In the genomic region with DNA sequence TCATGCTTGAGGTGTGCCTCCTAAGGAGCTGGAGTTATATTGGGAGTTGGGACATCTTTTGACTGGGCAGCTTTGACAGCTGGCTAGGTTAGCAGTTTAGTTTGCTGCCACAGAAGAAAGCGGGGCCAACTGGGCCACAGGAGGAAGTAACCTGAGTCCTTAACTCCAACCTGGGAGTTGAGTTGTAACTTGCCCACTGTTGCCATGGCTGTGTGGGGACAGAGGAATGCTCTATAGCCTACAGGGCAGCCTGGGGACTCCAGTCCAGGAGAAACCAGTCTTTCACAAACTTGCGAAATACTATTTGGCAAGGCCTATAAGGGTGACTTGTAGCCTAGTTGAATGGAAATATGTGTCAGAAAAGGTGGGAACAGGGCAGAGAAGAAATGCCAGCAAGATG, we compare ENCODE assay signal across 11 mouse cellular contexts. TPM values are rescaled to one million over a fixed set of nuclear protein-coding genes. Genes with fewer than 3 reads are reported as not detected.
DNase-seq lines count a peak whose midpoint lies in the region; ATAC-seq lines count a peak whose summit lies in the region.
"Had no signal": no experiment of that assay in that cellular context is flagged by ENCODE, and none has a peak within 500 bp of the region (broad histone marks: within the 10 kb centered on the region; RNA-seq: fewer than 3 reads in every experiment).

No protein-coding gene starts in this region.

- H3K4me3 ChIP-seq in heart, embryonic 10.5 days = no peak overlapping the region
- no peak overlapping the region for H3K4me3 ChIP-seq in liver, embryonic 15.5 days (replicated peaks)
- H3K4me3 ChIP-seq in midbrain, embryonic 15.5 days = no peak overlapping the region
- H3K4me3 ChIP-seq: embryonic facial prominence, embryonic 13.5 days had no signal

- H3K27me3 ChIP-seq in heart, embryonic 10.5 days (ENCODE audit: insufficient read depth, poor library complexity, severe bottlenecking) = no peaks in the 10 kb centered on the region
- H3K27me3 ChIP-seq in liver, embryonic 15.5 days = no peaks in the 10 kb centered on the region
- H3K27me3 ChIP-seq in midbrain, embryonic 15.5 days (replicated peaks) = no peaks in the 10 kb centered on the region
- H3K27me3 ChIP-seq: embryonic facial prominence, embryonic 13.5 days had no signal

- no peaks in the 10 kb centered on the region for H3K9me3 ChIP-seq in heart, embryonic 10.5 days
- H3K9me3 ChIP-seq in liver, embryonic 15.5 days (replicated peaks) = no peaks in the 10 kb centered on the region
- H3K9me3 ChIP-seq in midbrain, embryonic 15.5 days = no peaks in the 10 kb centered on the region
- H3K9me3 ChIP-seq: embryonic facial prominence, embryonic 13.5 days had no signal

- H3K36me3 ChIP-seq in heart, embryonic 10.5 days = no peaks in the 10 kb centered on the region
- H3K36me3 ChIP-seq in liver, embryonic 15.5 days (replicated peaks) = no peaks in the 10 kb centered on the region
- no peaks in the 10 kb centered on the region for H3K36me3 ChIP-seq in midbrain, embryonic 15.5 days (replicated peaks)
- H3K36me3 ChIP-seq: embryonic facial prominence, embryonic 13.5 days had no signal

- H3K4me2 ChIP-seq in liver, embryonic 15.5 days = no peak overlapping the region
- no peak overlapping the region for H3K4me2 ChIP-seq in midbrain, embryonic 15.5 days
- H3K4me2 ChIP-seq: embryonic facial prominence, embryonic 13.5 days; hindbrain, embryonic 14.5 days had no signal

- peak; percentile 54 for DNase-seq in heart, embryonic 10.5 days (ENCODE audit: low spot score)
- no peak for DNase-seq in heart, postnatal 14 days
- DNase-seq in gastrocnemius, postnatal 14 days = peak; percentile 58
- peak; percentile 43 for DNase-seq in urinary bladder, adult 2 months (ENCODE audit: low spot score)
- DNase-seq in MN1 (ENCODE audit: low spot score) = no peak
- no peak for DNase-seq in spleen, postnatal 36 days (ENCODE audit: low spot score in 2 of 2)

- H3K4me1 ChIP-seq in heart, embryonic 10.5 days = no peaks in the 10 kb centered on the region; the same call in 1 of the 2 replicates
- H3K4me1 ChIP-seq in liver, embryonic 15.5 days (replicated peaks) = no peaks in the 10 kb centered on the region; the same call in 1 of the 2 replicates
- H3K4me1 ChIP-seq in midbrain, embryonic 15.5 days = no peaks in the 10 kb centered on the region
- H3K4me1 ChIP-seq: embryonic facial prominence, embryonic 13.5 days had no signal

- no peak overlapping the region for H3K9ac ChIP-seq in liver, embryonic 15.5 days
- H3K9ac ChIP-seq in midbrain, embryonic 15.5 days = no peak overlapping the region
- H3K9ac ChIP-seq: embryonic facial prominence, embryonic 13.5 days; hindbrain, embryonic 14.5 days; liver, embryonic 14.5 days had no signal

- intact Hi-C loops in heart, postnatal 14 days (cut with DNase I) = no loop called here
- intact Hi-C loops in gastrocnemius, postnatal 14 days (cut with DNase I; ENCODE audit: low total_unique reads) = no loop called here

- WGBS in heart, embryonic 10.5 days = 94% methylated on average over 2 of the region's 2 CpGs
- 67% methylated on average over 2 of the region's 2 CpGs for WGBS in liver, embryonic 15.5 days (ENCODE audit: insufficient replicate concordance)
- 84% methylated on average over 2 of the region's 2 CpGs for WGBS in midbrain, embryonic 15.5 days

- ATAC-seq in liver, embryonic 15.5 days (ENCODE audit: insufficient read depth) = peak; percentile 57
- ATAC-seq in midbrain, embryonic 15.5 days (replicated peaks) = no peak

- H3K27ac ChIP-seq in heart, embryonic 10.5 days = no peak overlapping the region
- no peak overlapping the region for H3K27ac ChIP-seq in liver, embryonic 15.5 days (replicated peaks)
- H3K27ac ChIP-seq in midbrain, embryonic 15.5 days = no peak overlapping the region
- H3K27ac ChIP-seq: embryonic facial prominence, embryonic 13.5 days; hindbrain, embryonic 14.5 days; liver, embryonic 14.5 days had no signal

RNA-seq across cellular contexts. Expression of a gene that starts 46.1 kb away (rescaled TPM):
- 13.1 and 17.8 TPM in 2 replicates for polyA plus RNA-seq in heart, embryonic 10.5 days (2016; fragmentation: Nextera tagmentation; extraction: Ambion mirVana)
- total RNA-seq in heart, postnatal 14 days (2021) = 10 to 100 TPM; 28.1 to 28.6 TPM
- 10 to 100 TPM; 16.4 to 22.3 TPM for total RNA-seq in gastrocnemius, postnatal 14 days (2021)
- 8.0 and 8.8 TPM in 2 replicates for polyA plus RNA-seq in liver, embryonic 15.5 days (2015; fragmentation: Nextera tagmentation; extraction: Ambion mirVana)
- polyA plus RNA-seq in urinary bladder, adult 2 months (2012; rRNA removed) = 17.1 and 19.3 TPM in 2 replicates
- polyA plus RNA-seq in midbrain, embryonic 15.5 days (2015; fragmentation: Nextera tagmentation; extraction: Ambion mirVana) = 13.8 and 14.0 TPM in 2 replicates

Comparison
In these comparisons a context has a peak if more than half of its experiments do, and no peak if none do; other contexts are left out.
1. DNase-seq: peak in heart, embryonic 10.5 days (single experiment), gastrocnemius, postnatal 14 days (single experiment) and urinary bladder, adult 2 months (single experiment); none in heart, postnatal 14 days (0 of 2), MN1 (single experiment) and spleen, postnatal 36 days (0 of 2).